Mouse (Mus musculus) heart, postnatal 10 days (tissue): ENCODE results near the gene Btbd35f3. TPM values are rescaled to one million over a fixed set of nuclear protein-coding genes. Genes with fewer than 3 reads are reported as not detected.
"Not testable (repeated sequence)": the region's sequence is repeated elsewhere in the genome, so short reads cannot be mapped to it uniquely, and the experiment has no call there.

Experiments used
- DNase-seq, 2 experiments: peaks; one replicate each; pipeline ENCODE4 v3.0.0; 2021
- intact Hi-C: fragments of 180-260 bp; cut with DNase I; formaldehyde crosslinking; loops from one replicate; pipeline ENCODE4 v1.15.1; 2025
- total RNA-seq, 2 experiments: library from RNA; stranded (reverse); gene quantifications; 2 replicates each; pipeline ENCODE4 v1.2.3; 2021

Btbd35f3 gene
- total RNA-seq = not detected

GRCm38 (mm10) chrX:4037374-4037773, at the start of gene Btbd35f3:
Btbd35f3 (plus strand) TSS chrX:4037674.
- DNase-seq, intact Hi-C loops: not testable (repeated sequence)

Other genes starting within 250 kb of the Btbd35f3 start
- gene Btbd35f16, start 80.7 kb upstream of the Btbd35f3 start, total RNA-seq = not detected
- not detected for gene Btbd35f28, start 158.9 kb downstream of the Btbd35f3 start, total RNA-seq